Comparison of ENCODE assay signal across 8 mouse cellular contexts in the genomic region with DNA sequence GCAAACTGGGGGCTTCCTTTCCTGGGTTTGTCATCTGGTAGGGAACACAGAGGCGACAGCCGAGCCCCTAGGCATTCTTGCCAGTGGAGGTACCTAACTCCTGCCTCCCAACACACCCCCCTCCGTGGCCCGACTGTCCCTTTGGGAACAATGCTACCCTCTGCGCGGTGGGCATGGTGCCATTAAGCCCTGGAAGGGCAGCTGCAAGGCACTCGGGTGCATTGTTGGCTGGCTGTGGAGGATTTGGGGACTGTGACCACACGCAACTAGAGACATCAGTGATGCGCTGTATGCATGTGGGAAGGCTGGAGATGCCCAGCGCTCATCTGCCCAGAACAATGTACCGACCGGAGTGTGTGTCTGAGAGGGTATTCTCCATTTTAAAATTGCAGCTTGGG. TPM values are rescaled to one million over a fixed set of nuclear protein-coding genes. Genes with fewer than 3 reads are reported as not detected.
DNase-seq lines count a peak whose midpoint lies in the region; ATAC-seq lines count a peak whose summit lies in the region.

No protein-coding gene starts in this region.

- peak; percentile 60 for DNase-seq in layer of hippocampus, adult 11-12 months (ENCODE audit: low spot score)
- no peak for DNase-seq in layer of hippocampus, postnatal 25 days (ENCODE audit: extremely low spot score in 1 of 2, low spot score in 1 of 2)
- DNase-seq in cerebellum, adult 8-10 months = peak; percentile 66
- DNase-seq in thymus, postnatal 4 days = no peak
- DNase-seq in testis, postnatal 14 days (ENCODE audit: low spot score) = no peak

- no peaks in the 10 kb centered on the region for H3K27me3 ChIP-seq in forebrain, embryonic 16.5 days (replicated peaks; ENCODE audit: control insufficient read depth, insufficient read depth, low read length)
- H3K27me3 ChIP-seq in liver, embryonic 12.5 days (replicated peaks) = peaks cover 90% of the 10 kb centered on the region

- H3K36me3 ChIP-seq in forebrain, embryonic 16.5 days (ENCODE audit: control insufficient read depth, insufficient read depth) = no peaks in the 10 kb centered on the region
- H3K36me3 ChIP-seq in liver, embryonic 12.5 days = no peaks in the 10 kb centered on the region

- peak overlapping the region; percentile 78 for H3K4me3 ChIP-seq in forebrain, embryonic 16.5 days (replicated peaks; ENCODE audit: low read length)
- no peak overlapping the region for H3K4me3 ChIP-seq in liver, embryonic 12.5 days

- H3K27ac ChIP-seq in forebrain, embryonic 16.5 days (ENCODE audit: low read length) = peak overlapping the region; percentile 86
- H3K27ac ChIP-seq in liver, embryonic 12.5 days = no peak overlapping the region

- peak overlapping the region; percentile 70 for H3K4me2 ChIP-seq in forebrain, embryonic 16.5 days (ENCODE audit: low read length)
- peak overlapping the region; percentile 65 for H3K4me2 ChIP-seq in liver, embryonic 12.5 days

- H3K4me1 ChIP-seq in forebrain, embryonic 16.5 days (replicated peaks; ENCODE audit: control insufficient read depth, insufficient read depth, low read length) = peaks cover 42% of the 10 kb centered on the region
- peaks cover 16% of the 10 kb centered on the region for H3K4me1 ChIP-seq in liver, embryonic 12.5 days

- H3K9me3 ChIP-seq in forebrain, embryonic 16.5 days (ENCODE audit: control insufficient read depth, low read length) = no peaks in the 10 kb centered on the region
- H3K9me3 ChIP-seq in liver, embryonic 12.5 days (replicated peaks) = no peaks in the 10 kb centered on the region

- WGBS in forebrain, embryonic 16.5 days = 6% methylated on average over 12 of the region's 12 CpGs
- 30% methylated on average over 12 of the region's 12 CpGs for WGBS in liver, embryonic 12.5 days (ENCODE audit: insufficient replicate concordance)

- peak overlapping the region; percentile 90 for H3K9ac ChIP-seq in forebrain, embryonic 16.5 days (replicated peaks; ENCODE audit: low read depth, low read length)
- H3K9ac ChIP-seq in liver, embryonic 12.5 days = no peak overlapping the region

- ATAC-seq in forebrain, embryonic 16.5 days = peak; percentile 41
- ATAC-seq in liver, embryonic 12.5 days = no peak
- ATAC-seq in erythroblast, adult 5-6 weeks (replicated peaks; ENCODE audit: low FRiP score, poor library complexity, severe bottlenecking) = no peak

RNA-seq across cellular contexts. Expression of gene Olfm1, which starts 0.9 kb away (rescaled TPM):
- 1,000 to 10,000 TPM; 1,583 to 1,720 TPM for total RNA-seq in layer of hippocampus, postnatal 25 days (2021)
- 226 and 227 TPM in 2 replicates for polyA plus RNA-seq in forebrain, embryonic 16.5 days (2015; fragmentation: Nextera tagmentation; extraction: Ambion mirVana)
- polyA plus RNA-seq in liver, embryonic 12.5 days (2016; fragmentation: Nextera tagmentation; extraction: Ambion mirVana) = 2.9 and 3.3 TPM in 2 replicates
- total RNA-seq in erythroblast, adult 5-6 weeks (2015; ENCODE audit: low replicate concordance) = 6.5 and 7.5 TPM in 2 replicates
- 2.0 and 4.7 TPM in 2 replicates for total RNA-seq in erythroblast, adult 5-6 weeks (2017; ENCODE audit: low replicate concordance)

Comparison
In these comparisons a context has a peak if more than half of its experiments do, and no peak if none do; other contexts are left out.
1. DNase-seq: peak in layer of hippocampus, adult 11-12 months (single experiment) and cerebellum, adult 8-10 months (single experiment); none in layer of hippocampus, postnatal 25 days (0 of 2), thymus, postnatal 4 days (single experiment) and testis, postnatal 14 days (single experiment).
2. RNA of gene Olfm1, which starts 0.9 kb away (total RNA-seq): 1,583 to 1,720 TPM in layer of hippocampus, postnatal 25 days; 2.0 to 7.5 TPM in erythroblast, adult 5-6 weeks; every median in the first group is over 100 times any median in the second.